Mouse (Mus musculus) B cell, adult 2 months (primary cell): ENCODE results near the gene Lrrc73.

ENCODE experiments used
- DNase-seq, 2 experiments: peaks; one replicate each; pipeline ENCODE4 v3.0.0; 2022

The Lrrc73 gene

DNA sequence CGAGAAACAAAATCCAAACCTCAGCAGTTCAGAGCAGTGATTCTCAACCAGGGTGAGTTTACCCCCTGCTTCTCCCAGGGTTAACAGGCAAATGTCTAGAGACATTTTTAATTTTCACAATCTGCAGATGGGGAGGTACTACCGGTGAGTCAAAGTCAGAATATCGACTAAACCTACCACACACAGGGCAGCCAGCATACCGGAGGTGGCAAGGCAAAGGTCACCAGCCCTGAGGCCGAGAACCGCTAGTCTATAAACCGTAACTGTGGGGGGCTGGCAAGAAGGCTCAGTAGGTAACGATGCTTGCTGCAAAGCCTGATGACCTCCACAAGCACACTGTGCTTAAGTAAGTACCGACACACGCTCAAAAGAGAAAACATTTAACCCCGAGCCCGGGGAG, 12.2 kb downstream of the Lrrc73 start:
- DNase-seq: no peak

DNA sequence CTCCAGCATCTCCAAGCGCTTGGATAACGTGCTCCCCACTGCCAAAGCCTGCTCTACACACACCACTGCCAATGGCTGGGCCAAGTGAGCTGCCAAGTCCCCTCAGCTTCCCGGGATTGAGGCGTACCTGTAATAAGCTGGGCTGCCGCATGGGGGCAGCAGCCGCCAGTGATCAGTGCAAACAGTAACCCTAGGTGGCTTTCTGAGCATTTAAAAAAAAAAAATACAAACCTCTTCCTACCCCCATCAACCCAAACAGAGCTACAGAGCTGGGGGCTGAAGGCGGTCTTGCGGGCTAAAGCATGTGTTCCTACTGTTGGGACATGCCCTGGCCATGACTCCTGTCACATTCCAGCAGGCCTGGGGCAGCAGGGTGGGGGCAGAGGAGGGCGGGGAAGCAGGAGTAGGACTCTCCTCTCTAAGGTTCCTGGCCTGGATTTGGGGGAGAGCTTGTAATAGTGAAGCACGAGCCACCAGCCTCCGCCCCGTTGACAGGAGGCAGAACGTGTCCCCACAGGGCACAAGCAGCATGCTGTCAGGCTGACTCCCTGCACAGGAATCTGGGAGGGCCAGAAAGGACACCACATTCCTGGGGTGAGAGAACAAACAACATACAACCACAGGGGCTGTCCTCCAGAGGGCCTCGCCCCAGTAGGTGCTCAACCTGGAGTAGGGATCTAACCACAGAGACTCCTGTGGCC, 12.7 kb downstream of the Lrrc73 start:
- DNase-seq: peak; percentile 87

DNA sequence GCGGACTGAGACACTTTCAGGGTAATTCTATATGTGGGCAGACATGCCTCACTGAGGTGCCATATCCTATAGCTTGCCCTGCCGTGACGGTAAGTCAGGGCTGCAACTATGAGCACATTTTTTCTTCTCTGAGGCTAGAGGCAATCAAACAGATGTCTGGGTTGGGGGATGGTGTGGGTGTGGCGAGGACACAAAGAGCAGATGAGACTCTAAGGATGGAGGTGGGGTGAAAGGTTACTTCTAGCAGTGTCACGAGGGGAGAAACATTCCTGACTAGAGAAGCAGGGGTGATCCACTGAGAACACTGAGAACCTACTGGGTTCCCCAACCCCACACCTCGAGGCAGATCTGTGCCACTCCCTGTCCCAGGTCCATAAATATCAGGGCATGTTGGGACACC, 13.7 kb downstream of the Lrrc73 start:
- no peak for DNase-seq

DNA sequence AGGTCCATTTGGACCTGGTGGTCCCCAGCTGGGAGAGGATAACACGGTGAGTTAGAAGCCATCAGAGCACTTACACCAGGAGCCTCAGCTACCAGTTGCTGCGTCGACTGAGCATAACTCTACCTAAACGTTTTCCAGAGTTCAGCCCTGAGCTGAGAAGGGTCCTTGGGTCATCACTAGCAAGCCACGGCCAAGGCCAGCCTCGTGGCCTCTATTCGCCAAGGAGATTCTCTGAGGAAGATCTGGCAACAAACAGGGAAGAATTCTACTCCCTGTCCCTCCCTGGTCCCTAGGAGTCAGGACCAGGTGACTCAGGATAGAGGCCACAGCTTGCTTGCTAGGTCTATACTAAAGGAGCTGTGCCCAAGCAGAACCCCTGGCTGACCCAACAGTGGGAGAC, 14.2 kb downstream of the Lrrc73 start:
- no peak for DNase-seq

DNA sequence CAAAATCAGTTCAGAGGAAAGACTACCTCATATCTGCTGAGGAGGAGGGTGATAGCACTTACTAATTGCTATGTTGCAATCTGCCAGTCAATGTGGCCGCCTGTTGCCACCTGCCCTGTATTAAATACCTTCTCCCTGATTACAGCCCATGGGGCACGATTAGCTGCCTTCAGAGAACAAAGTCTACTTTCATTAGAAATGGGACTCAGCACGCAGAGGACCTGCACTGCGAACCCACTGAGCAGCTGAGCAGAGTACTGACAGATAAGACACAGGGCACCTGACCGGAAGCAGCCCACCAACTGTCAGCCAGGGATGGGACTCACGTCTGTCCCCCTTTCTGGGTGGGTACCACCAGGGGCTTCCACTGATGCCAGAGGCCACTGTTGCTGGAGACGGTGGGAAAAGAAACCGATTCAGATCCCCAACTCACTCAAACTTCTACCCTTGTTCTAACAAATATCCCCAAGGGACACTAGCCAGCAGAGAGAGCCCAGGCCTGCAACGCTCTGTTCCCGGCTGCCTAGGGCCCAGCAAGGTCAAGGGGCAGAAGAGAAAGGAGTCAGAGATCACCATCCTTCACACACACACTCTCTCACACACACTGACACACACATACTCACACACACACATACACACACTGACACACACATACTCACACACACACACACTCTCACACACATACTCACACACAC, 14.8 kb downstream of the Lrrc73 start:
- DNase-seq: no peak

DNA sequence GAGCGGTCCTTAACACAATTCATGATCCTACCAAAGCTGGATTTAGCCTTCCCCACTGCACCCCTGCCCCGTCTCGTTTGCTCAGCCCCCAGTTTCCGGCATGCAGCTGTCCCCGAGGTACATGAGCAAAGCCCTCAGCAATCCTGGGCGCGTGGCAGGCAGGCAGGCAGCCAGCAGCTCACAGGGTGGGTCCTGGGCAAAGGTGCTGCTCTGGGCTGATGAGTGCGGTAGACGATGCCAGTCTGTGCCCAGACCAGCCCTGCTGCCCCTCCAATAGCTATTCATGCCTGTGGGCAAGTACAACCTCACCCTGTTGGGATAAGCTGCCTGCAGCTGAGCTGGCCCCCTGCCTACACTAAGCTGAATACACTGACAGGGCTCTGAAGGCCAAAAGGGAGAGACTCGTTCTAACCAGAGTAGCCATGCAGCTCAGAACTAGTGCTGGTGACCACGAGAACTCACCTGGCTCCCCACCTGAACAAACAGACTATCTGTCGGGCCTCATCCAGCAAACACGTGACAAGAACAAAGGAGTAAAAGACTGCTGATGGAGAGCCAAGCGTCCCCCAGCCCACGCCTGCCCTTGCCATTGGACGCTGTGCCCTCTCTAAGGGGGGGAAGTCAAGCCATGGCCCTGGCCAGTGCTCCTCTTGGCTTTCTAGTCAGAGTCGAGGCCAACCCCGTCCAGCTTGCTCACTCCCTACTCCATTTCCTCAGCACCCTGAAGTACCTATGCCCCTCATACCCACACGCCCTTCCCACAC, 16.6 kb downstream of the Lrrc73 start:
- DNase-seq: no peak

DNA sequence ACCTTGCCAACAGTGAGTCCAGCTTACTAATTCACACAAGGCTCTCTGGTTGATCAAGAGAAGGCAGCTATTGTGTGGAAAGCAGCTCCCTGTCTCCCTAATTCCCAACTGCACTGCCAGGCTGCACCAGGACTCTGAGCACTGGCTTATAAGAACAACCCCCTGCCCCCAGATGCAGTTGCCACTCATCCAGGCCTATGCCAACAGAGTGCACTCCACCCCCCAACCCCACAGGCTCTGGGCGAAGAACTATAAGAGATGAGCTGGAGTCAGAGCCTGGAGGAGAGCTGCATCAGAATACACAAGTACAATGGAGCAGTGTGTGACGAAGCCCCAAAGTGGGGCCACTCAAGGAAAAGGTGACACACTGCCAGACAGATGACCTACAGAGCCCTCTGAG, 18.7 kb downstream of the Lrrc73 start:
- no peak for DNase-seq

DNA sequence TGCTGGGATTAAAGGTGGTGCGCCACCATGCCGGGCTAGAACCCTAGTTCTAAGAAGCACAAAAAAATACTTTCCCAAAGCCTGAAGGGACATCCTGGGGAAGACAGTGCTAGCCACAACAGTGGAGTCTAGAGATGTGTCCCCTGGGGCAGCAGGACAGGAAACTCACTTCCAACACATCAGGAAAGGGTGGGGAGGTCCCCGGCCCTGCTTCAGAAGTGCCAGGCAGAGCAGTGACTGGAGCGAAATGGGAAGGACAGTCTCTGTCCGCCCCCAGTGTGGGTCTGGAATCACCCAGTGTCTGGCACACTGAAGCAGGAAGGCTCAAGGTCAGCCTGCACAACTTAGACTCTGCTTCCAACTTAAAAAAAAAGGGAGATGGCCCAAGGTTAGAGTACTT, 19.3 kb downstream of the Lrrc73 start:
- DNase-seq: no peak

DNA sequence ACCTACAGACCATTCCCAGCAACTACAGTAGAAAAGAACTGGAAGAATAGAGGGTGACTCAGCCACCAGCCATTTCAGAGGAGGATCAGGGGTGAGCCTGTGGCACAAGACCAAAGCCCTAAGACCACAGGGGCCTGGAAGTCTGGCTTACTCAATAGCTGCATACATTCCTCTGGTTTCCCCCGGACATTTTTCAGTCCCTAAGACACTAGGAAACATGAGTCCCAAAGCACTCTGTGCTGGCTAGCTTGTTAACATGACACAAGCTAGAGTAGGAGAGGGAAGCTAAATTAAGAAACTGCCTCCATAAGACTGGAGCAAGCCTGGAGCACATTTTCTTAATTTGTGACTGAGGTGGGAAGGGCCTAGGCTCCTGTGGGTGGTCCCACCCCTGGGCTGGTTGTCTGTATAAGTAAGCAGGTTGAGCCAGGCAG, 20.5 kb downstream of the Lrrc73 start:
- DNase-seq: no peak

DNA sequence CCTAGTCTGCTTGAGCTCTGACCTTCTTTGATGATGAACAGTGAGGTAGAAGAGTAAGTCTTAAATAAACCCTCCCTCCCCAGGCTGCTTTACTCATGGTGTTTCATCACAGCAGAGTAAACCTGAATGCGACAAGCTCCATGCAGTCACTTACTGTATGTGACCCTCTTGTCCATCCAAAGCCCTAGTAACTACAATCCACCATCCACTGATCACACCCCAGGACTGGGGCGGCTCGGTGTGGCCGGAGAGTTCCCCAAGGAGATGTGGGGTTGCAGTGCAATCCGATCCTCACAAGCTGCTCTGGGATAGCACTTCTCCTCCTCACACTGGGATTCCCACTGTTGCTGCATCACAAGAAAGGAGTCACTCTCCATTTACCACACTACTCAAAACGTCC, 21.1 kb downstream of the Lrrc73 start:
- DNase-seq: no peak

DNA sequence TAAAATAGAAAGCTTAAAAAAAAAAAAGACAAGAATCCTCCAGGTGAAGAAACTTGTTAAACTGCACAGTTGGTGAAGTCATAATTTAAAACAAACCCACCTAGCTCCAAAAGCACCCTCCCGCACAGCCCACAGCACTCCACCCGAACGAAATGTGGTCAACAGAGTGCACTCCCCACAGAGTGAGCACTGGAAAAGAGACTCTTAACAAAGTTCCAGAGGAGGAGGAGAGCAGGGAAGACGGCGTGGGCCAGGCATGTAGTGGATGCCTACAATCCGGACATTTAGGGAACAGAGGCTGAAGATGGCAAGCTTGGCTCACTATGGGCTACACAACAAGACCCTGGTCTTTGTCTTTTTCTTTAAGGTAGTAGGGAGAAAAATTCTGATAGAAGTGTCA, 21.7 kb downstream of the Lrrc73 start:
- no peak for DNase-seq

DNA sequence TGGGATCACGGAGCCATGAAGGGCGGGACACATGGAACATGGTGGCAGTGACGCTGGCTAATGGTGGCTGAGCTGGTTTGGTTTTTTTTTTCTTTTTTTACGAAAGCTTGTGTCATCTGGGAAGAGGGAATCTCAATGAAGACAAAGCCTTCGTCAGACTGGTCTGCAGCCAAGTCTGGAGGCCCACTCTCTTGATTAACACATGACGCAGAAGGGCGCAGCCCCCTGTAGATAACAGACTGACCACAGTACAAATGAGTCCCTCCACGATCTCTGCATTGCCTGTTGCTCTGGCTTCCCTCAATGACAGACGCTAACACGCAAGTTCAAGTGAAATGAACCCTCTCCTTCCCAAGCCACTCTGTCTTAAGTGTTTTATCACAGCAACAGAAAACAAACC, 22.2 kb downstream of the Lrrc73 start:
- no peak for DNase-seq

DNA sequence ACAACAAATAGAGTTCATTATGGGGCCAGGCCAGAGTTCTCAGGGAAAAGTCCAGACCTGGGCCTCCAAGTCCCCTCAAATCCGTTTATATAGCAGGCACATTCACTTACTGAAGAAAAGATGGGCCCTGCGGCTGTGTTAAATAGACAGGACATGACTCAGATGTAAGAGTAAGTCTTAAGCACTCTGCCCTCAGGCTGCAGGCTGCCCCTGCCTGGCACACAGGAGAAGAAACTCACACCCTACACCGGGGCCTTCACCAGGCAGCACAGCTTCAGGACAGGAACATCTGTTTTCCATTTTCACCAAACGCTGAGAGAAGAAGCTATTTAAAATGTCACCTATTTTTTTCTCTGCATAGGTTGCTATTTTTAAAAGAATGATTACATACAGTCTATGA, 24.3 kb downstream of the Lrrc73 start:
- DNase-seq: no peak

DNA sequence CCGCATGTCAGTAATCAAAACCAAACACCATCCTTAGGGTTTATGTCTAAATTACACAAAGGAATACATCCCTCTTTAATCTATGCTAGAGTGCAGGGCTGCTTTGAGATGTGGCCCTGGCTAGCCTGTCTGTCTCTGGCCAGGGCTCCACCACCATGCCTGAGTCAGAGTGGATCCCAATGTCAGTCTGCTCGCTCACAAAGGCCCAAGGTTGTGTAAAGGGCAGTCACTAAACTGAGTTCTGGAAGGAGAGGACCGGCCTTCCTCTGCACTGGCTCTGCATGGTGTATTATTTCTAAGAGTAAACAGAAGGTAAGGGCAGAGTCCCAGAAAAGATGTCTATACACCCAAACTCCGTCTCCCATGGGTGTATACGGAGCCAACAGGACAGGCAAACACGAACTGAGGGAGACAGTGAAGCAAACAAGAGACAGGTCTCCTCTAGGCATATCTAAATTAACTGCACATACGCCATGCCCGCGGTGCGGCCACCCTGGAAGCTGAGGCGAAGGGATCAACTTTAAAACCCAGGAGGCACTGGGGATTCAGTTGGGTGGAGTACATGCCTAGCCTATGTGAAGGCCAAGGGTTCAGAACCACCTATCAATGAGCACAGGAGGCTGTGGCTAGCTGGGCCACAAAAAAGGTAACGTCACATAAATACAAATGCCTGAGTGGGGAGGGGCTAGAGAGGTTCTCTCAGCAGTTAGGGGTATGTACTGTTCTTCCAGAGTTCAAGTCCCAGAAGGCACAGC, 24.9 kb downstream of the Lrrc73 start:
- no peak for DNase-seq

DNA sequence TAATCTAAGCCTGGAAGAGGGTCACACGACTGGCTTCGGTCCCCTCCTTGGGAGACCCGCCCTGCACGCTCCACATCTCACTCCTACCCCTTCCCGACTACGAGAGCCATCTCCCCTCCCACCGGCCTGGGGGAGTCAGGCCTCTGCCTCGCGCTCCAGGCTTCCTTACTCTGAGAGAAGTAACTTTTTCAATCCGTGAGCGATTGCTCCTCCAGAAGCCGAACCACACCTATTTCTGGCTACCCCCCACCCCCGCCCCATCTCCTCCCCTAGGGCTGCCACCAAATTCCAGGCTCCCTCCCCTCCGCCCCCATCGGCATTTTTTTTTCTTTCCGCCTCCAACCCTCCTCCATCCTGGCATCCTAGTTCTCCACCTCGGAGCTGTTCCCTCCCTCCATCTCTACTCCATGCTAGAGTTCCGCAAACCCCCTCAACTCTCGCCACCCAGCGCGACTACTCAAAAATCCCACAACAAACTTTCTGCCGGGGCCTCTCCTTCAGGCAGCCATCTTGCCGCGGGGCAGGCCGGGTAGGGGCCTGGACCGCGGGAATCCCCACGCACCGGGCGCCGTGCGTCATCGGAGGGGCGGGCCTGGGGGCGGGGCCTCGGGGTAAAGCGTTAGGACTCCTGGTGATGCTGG, 29.3 kb downstream of the Lrrc73 start, which contains the start of gene Tjap1:
Gene Tjap1, minus strand, starts transcription at position 544 of the 641 bp plus-strand sequence.
- DNase-seq: peak; percentile 89 to 90

DNA sequence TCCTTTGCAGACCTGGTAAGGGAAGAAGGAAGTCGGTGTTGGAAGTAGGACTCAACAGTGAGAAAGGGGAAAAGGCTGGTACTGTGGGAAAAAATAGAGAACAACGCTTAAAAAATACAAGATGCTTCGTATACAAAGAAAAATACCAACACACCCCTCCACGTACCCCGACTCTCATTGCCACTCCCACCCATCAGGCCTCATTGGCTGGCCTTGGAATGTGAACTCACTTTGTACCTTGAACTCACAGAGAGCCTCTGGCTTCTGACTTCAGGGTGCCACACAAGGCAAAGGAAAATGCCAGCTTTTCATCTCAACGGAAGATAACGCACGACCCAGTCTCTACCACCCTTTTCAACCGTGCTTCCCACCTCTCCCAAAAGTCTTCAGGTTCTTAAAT, 29.8 kb downstream of the Lrrc73 start:
- DNase-seq: no peak

DNA sequence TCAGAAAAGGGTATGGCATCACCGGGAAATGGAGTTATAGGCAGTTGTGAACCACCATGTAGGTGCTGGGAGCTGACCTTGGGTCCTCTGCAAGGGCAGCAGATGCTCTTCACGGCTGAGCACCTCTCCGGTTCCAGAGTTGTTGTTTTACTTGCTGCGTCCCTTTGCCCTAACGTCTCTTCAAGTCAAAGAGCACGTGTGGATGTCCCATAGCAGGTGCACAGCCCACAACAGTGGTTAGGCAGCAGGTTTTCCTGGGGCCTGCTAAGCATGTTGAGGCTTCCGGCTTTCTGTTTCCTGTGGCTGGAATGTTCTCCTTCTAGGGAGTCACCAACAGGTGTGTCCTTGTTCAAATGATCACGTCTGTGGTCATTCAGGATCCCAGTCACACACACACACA, 30.6 kb downstream of the Lrrc73 start:
- DNase-seq: no peak

DNA sequence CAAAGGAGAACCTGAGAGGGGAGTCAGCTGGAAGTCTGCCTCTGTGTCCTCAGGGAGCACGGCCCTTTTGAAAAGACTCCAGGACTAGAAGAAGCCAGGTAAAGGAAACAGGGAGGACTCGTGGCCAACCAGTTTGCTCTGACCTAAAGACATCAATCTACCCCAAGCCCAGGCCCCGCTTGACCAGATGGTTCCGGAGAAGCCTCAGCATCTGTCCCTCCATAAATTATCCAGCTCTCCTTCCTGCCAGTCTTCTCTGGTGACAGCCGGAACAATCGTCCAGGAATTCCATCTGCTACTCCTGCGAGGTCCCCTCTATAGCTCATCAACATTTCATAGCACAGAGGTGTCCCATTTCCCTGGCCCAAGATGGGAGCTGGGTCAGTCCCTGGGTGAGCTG, 31.3 kb downstream of the Lrrc73 start:
- DNase-seq: no peak

DNA sequence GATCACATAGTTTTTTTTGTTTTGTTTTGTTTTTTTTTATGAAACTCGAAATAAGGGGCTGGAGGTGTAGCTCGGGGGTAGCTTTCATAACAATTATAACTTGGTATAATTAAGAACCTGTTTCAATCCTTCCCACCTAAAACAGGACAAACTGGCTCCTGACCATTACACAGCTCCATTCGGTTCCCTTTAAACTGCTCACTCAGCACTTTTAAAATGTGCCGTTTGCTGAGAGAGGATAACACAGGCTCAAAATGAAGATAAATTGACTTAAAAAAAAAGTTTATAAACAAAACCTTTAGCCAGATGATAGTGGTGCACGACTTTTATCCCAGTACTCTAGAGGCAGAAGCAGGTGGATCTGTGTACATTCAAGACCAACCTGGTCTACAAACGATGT, 32.1 kb downstream of the Lrrc73 start:
- DNase-seq: no peak

DNA sequence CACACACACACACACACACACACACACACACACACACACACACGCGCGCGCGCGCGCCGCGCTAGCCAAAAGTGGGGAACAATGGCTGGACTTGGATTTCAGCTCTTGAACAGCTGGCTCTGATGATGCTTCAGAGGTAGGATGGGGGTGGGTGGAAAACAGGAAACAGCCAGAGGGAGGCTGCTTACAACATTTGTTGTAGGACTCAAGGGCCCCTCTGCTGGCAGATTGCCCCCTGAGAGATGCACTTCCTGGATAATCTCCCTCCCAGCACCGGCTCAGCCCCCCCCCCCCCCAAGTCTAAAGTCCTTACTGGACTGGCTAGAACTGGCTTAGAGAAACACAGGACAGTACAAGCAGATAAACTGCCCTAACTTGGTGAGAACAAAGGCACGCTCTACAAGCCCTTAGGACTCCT, 34.4 kb downstream of the Lrrc73 start:
- DNase-seq: no peak

DNA sequence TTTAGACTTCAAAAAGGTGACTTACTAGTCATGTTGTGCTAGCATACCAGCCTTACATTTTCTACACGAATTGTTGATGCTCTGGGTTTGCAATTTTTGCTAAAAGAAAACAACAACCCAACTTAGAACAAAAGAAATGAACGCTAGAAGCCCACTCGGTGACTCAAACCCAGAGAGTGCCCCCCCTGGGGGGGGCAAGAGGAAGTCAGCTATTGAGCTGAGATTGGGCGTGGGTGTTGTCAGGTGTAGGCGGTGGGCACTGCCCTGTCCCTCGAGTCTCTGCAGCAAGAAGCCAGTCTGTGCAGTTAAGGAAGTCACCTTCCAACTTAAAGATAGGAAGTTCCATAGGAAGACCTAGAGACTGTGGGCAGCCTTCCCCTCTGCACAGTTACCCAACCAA, 43.3 kb downstream of the Lrrc73 start:
- DNase-seq: peak; percentile 35 to 46

DNA sequence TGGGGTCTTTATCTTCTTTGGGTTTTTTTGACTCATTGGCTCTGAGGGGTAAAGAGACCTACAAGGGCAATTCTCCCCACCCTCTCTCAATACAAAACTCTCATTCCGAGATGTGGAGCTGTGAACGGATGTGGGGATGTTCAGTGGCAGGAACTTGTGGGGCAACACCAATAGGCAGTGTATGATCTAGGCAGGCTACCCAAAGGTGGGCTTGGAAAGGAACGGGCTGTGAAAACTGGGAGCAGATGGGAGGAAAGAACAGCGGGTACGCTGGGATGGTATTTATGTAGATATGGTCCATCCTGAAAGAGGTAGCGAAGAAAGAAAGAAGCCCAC, 43.7 kb downstream of the Lrrc73 start:
- no peak for DNase-seq
